Mouse (Mus musculus) erythroblast, embryonic 14.5 days (primary cell): ENCODE results near the gene Phyhd1. TPM values are rescaled to one million over a fixed set of nuclear protein-coding genes. Genes with fewer than 3 reads are reported as not detected.

Source experiments
- H3K27me3 ChIP-seq: 2 replicates; pipeline ENCODE4 v1.6.1; 2012; ENCODE audit warnings: inconsistent platforms; ENCODE audit not compliant: control insufficient read depth
- H3K36me3 ChIP-seq: 2 replicates; pipeline ENCODE4 v1.6.1; 2012; ENCODE audit warnings: mild to moderate bottlenecking, inconsistent platforms; ENCODE audit not compliant: control insufficient read depth
- H3K4me1 ChIP-seq: 2 replicates; pipeline ENCODE4 v1.6.1; 2012; ENCODE audit warnings: inconsistent platforms; ENCODE audit not compliant: control insufficient read depth
- H3K4me3 ChIP-seq: replicated peaks from 2 replicates; pipeline ENCODE3; 2012; ENCODE audit warnings: moderate library complexity, mild to moderate bottlenecking, inconsistent platforms
- H3K9me3 ChIP-seq: 2 replicates; pipeline ENCODE4 v1.6.1; 2012; ENCODE audit warnings: low read length, inconsistent platforms, mixed read lengths; ENCODE audit not compliant: control insufficient read depth
- GATA1 ChIP-seq: IDR thresholded peaks from 2 replicates; pipeline ENCODE4 v1.6.1; 2012; ENCODE audit warnings: low read length, inconsistent platforms, mixed read lengths
- TAL1 ChIP-seq: IDR thresholded peaks from 3 replicates; pipeline ENCODE4 v1.6.1; 2012; ENCODE audit warnings: low read length, inconsistent platforms, mixed read lengths
- polyA plus RNA-seq: library from polyadenylated mRNA; stranded (reverse); fragments of >175 nt; gene quantifications from 2 replicates; pipeline ENCODE4 v1.2.3, GENCODE M21; 2012

The Phyhd1 gene
- polyA plus RNA-seq, 1 experiment: 0.06 TPM

- Histone ChIP-seq H3K4me1 (peaks cover 31% of the 10 kb centered on the region), H3K9me3 (peaks cover 9% of the 10 kb centered on the region), H3K27me3 (no peaks in the 10 kb centered on the region), H3K4me3 (no peak overlapping the region), H3K36me3 (peaks cover 96% of the 10 kb centered on the region)
- TF ChIP-seq GATA1: no peak
- TF ChIP-seq TAL1: no peak
Measured at GRCm38 (mm10) chr2:30253809-30254208, 12.2 kb upstream of the Phyhd1 start.

- peaks cover 9% of the 10 kb centered on the region for H3K9me3 ChIP-seq
- H3K36me3 ChIP-seq: peaks cover 98% of the 10 kb centered on the region
- no peaks in the 10 kb centered on the region for H3K27me3 ChIP-seq
- TF ChIP-seq GATA1 (no peak), TAL1 (no peak; the same call in 2 of the 3 replicates)
- H3K4me3 ChIP-seq: no peak overlapping the region
- peaks cover 24% of the 10 kb centered on the region for H3K4me1 ChIP-seq
Measured at GRCm38 (mm10) chr2:30255631-30256395, 10.2 kb upstream of the Phyhd1 start.

- TF ChIP-seq GATA1: no peak
- no peak for TF ChIP-seq TAL1
- Histone ChIP-seq H3K4me1 (peaks cover 15% of the 10 kb centered on the region), H3K4me3 (no peak overlapping the region), H3K9me3 (peaks cover 9% of the 10 kb centered on the region), H3K27me3 (no peaks in the 10 kb centered on the region), H3K36me3 (peaks cover 100% of the 10 kb centered on the region)
Measured at GRCm38 (mm10) chr2:30256616-30257350, 9.2 kb upstream of the Phyhd1 start.

GRCm38 (mm10) chr2:30257699-30258460 is 8.1 kb upstream of the Phyhd1 start:
- no peak for TF ChIP-seq TAL1
- TF ChIP-seq GATA1: no peak
- H3K9me3 ChIP-seq: peaks cover 9% of the 10 kb centered on the region
- H3K4me1 ChIP-seq: peaks cover 4% of the 10 kb centered on the region
- peaks cover 99% of the 10 kb centered on the region for H3K36me3 ChIP-seq
- H3K27me3 ChIP-seq: no peaks in the 10 kb centered on the region
- no peak overlapping the region for H3K4me3 ChIP-seq

GRCm38 (mm10) chr2:30258600-30258999 is 7.4 kb upstream of the Phyhd1 start:
- peaks cover 4% of the 10 kb centered on the region for H3K4me1 ChIP-seq
- no peak overlapping the region for H3K4me3 ChIP-seq
- no peaks in the 10 kb centered on the region for H3K27me3 ChIP-seq
- TF ChIP-seq GATA1: no peak
- no peak for TF ChIP-seq TAL1
- peaks cover 9% of the 10 kb centered on the region for H3K9me3 ChIP-seq
- H3K36me3 ChIP-seq: peaks cover 99% of the 10 kb centered on the region

- TF ChIP-seq TAL1 (no peak), GATA1 (no peak)
- H3K9me3 ChIP-seq: peaks cover 9% of the 10 kb centered on the region
- H3K36me3 ChIP-seq: peaks cover 99% of the 10 kb centered on the region
- H3K27me3 ChIP-seq: no peaks in the 10 kb centered on the region
- peaks cover 4% of the 10 kb centered on the region for H3K4me1 ChIP-seq
- H3K4me3 ChIP-seq: no peak overlapping the region
Measured at GRCm38 (mm10) chr2:30259131-30260064, 6.6 kb upstream of the Phyhd1 start.

GRCm38 (mm10) chr2:30261064-30261736 is 4.8 kb upstream of the Phyhd1 start:
- H3K36me3 ChIP-seq: peaks cover 95% of the 10 kb centered on the region

More at GRCm38 (mm10) chr2:30261064-30261736, 4.8 kb upstream of the Phyhd1 start:
- Histone ChIP-seq H3K27me3 (no peaks in the 10 kb centered on the region), H3K4me1 (peaks cover 8% of the 10 kb centered on the region), H3K9me3 (peaks cover 4% of the 10 kb centered on the region), H3K4me3 (no peak overlapping the region)
- TF ChIP-seq TAL1 (no peak), GATA1 (no peak)
